Mouse (Mus musculus): Measurements from ENCODE around the gene Zfp618. TPM values are rescaled to one million over a fixed set of nuclear protein-coding genes. Genes with fewer than 3 reads are reported as not detected.

Zfp618 gene
- total RNA-seq, 2 experiments from 2014 or later = 5.5 to 6.0 TPM

DNA sequence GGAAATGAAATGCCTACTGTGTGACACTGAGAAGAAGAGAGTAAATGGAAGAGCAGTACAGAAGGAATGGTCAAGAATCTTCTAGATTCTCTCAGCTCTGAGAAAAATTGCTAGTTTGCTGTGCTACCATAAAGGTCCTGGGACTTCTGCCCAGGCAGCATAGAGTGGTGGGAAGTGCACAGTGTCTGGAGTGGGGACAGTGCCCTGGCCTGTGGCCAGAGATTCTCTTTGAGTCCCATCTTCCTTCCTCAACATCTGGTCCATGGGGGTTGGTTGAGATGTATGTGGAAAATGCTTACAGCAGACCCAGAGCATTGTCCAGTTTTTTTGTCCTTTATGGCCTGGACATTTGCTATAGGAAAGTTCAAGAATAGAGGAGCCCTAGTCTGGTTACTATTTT lies 62.1 kb downstream of the Zfp618 start:
- DNase-seq (ENCODE audit: low spot score in 2 of 2) = no peak

DNA sequence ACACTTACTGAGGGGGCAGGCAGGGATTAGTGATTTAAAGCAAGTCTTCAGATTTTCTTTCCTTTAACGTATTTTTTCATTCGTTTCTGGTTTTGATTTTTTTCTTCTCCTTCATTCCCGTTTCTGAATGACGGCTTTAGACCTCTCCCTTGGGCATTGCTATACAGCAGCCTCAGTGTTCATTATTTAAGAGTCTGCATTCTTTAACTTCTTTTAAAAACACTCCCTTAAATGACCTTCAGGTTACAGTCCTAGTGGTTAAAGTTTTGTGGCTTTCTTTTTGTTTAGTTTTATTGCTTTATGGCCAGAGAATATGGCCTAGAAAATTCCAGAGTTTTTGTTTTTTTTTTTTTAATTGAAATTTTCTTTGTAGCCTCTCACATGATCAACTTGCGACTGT lies 64.8 kb downstream of the Zfp618 start:
- DNase-seq (ENCODE audit: low spot score in 2 of 2) = no peak

DNA sequence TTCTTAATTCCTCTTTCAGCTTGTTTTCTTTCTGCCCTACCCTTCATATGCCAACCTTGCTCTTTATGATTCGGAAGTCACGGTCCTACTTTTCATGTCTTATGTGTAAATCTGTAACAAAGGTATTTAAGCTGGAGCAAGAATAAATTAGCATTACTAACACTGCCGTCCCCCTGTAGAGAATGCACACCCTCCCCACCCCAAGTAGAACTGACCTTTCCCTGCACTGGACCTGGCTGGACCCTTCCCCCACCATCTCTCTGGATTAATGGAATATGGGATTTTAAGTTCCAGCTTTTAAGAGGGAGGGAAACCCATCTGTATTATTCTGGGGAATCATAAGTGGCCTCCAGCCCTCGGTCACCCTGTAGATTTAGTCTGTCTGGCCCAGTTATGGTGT lies 65.9 kb downstream of the Zfp618 start:
- no peak for DNase-seq (ENCODE audit: low spot score in 2 of 2)

DNA sequence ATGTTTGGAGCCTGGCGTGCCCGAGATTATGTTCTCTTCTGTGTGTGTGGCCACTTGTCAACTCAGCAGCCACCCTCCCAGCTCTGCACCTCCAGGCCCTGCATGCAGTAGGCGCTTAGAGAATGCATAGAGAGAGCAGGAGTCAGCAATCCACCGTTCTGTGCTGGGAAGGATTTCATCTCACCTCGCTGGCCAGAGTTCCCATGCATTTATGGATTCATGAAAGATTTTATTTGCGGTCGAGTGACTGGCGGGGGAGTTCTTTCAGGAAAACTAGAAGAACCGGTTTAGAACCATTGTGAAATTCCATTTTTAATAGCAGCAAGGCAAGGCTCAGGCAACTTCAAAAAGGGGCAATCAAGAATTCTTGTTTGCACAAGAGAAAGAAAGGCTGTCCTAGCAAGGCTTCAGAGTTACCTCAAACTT lies 67.2 kb downstream of the Zfp618 start:
- no peak for DNase-seq (ENCODE audit: low spot score in 2 of 2)

DNA sequence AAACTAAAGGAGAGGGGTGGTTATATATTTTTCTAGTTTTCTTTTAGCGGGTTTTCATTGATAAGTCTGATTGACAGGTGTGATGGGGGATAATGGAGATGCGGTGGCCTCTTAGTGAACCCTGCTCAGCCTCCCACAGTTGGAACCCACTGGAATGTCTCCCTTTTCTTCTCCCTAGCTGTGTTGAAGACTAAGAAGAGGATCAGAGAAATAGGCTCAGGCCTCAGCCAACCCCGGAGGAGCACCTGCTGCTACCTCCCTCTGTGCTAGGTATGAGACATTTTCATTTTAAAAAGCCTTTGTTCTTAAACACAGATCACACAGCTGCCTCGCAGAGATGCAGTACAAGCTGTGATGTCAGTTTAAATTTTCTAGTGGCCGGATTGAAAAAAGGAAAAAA lies 68.4 kb downstream of the Zfp618 start:
- no peak for DNase-seq (ENCODE audit: low spot score in 2 of 2)

DNA sequence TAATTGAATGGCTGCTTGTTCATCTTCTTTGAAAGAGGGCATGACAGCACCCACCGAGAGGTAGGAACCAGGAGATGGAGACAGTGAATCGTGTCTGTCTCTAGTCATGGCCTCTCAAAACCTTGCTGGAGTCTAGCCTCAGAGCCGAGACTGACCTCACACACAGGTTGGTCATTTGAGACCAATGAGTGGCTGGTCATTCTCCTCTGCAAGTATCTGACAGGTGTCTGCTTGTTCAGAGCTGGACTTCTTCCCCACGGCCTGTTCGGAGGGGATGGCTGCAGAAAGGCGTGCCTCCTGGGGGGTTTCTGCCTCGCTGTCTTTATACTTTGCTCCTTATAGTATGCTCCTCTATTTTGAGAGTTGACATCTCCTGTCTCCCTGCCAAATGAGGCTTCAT lies 70.6 kb downstream of the Zfp618 start:
- DNase-seq (ENCODE audit: low spot score in 2 of 2) = no peak

DNA sequence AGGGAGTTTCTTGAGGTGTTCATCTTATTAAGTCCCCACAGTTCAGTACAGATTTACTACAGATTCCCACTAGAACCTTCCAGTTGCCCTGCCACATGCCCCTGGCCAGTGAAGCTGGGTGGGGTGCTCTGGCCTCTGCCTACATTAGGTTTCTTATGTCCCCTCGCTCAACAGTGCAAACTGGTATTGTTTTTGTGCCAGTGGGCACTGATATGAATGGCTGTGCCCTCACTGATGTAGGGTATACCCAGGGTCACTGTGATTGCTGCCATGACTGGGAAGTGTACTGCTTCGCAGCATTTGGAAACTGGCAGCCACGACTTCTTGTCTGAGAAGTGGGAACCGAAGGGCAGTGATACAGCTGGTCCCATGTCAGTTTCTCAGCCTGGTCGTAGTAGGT lies 71.4 kb downstream of the Zfp618 start:
- no peak for DNase-seq (ENCODE audit: low spot score in 2 of 2)

DNA sequence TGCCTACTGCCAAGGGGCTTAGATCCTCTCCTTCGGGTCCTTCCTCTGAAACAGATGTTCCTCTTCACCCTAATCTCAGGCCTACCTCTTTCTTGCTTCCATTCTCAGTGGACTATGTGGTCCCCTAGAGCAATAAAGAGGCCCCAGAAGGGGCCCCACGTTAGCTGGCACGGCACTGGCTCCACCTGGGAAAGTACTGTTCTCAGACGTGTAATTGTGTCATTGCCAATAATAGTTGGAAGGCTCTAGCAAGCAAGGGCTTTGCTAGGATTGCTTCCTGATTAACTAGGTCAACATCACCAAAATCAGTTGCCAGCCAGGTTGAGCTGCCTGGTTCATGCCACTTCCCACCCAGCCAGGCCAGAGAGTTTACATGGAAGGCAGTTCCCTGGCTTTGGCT lies 72.2 kb downstream of the Zfp618 start:
- no peak for DNase-seq (ENCODE audit: low spot score in 2 of 2)

DNA sequence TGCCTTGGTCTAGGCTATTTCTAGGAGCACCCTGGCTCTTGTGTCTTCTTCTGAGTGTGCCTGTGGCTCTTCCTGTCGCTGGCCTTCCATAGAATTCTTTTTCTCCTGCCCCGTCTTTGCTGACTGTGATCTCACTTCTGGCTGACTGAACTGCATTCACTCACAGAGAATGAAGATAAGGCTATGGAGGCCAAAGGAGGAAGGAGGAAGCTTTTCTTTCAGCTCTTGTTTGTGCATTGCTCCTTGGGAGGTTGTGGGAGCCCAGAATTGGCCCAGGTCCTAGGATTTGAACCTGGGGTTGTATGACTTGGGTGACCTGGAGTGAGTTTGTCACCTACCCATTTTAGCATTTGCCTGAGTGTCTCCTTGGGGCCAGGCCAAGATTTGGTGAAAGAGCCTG lies 72.9 kb downstream of the Zfp618 start:
- no peak for DNase-seq (ENCODE audit: low spot score in 2 of 2)

DNA sequence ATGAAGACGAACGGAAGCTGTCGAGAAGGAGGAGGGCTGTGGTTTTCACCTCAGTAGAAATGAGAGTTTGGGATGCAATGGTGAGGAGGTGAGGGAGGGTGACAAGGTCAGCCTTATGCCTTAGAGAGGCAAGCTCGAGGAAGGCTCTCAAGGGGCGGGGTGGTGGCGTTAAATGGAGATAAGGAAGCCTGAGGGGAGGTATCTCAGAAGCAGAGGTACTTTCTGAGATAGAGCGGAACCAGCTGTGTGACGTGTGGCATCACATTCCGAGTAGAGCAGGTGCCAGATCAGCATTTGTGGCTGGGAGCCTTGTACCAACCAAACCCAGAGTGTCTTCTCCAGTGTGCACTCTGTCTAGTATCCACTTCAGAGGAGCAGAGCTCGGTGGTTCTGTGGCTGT lies 73.6 kb downstream of the Zfp618 start:
- no peak for DNase-seq (ENCODE audit: low spot score in 2 of 2)

DNA sequence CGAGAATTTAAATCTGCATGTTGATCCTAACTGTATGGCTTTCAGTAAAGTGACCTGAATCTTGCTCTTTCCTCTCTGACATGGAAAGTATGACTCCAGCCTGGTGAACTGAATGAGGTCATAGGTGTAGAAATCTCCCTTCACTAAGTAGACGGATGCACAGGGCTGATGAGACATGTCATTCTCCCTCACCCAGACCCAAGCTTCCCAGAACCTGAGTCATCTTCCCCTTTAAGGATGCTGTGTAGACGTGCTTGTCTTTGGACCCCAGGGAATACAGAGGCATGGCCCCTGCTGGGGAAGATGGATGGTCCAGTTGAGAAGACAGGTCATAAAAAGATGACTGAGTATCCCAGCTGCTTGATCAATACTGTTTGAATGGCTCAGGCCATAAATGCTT lies 83.2 kb downstream of the Zfp618 start:
- no peak for DNase-seq (ENCODE audit: low spot score in 2 of 2)

DNA sequence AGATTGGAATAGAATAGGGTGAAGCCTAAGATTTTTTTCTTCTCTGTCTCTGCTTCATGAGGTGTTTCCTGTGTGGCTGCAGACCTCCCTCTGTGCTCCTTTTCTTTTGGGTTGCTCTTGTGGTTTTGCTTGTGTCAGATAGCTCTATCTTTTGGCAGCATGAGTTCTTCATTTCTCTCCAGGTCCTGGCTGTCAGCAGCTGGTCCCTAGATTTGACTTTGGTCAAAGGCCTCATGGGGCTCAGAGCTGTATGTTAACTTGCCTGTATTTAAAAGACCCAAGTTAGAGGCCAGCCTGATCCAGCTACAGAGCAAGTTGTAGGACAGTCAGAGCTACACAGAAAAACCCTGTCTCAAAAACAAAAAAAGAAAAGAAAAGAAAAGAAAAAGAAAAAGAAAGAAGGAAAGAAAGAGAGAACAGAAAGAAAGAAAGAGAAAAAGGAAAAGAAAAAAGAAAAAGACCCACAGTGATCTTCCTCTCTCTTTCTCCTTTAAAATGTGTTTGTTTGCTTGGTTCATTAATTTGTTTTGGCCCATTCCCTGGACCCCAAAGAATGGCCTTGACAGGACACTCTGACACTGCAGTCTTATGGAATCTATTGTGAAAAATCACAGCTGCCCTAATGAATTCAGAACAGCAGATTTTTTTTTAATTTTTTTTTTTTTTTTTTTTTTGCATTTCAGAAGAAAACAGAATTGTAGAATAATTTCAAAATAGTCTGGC lies 84.4 kb downstream of the Zfp618 start:
- DNase-seq (ENCODE audit: low spot score in 2 of 2) = no peak

DNA sequence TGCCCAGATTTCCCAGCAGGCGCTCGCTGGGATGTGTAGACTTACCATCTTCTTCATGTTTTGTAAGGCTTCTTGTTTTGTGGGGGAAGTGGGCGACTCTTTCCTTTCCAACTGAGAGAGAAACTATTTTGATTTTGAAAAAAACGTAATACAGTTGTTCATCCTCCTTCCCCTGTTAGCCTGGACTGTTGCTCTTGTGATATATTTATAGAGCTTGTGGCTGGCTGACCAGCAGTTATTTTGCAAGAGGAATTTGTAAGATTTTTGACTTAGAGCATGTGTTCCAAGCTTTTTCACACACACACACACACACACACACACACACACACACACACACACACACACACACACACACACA lies 84.9 kb downstream of the Zfp618 start:
- DNase-seq (ENCODE audit: low spot score in 2 of 2) = no peak

DNA sequence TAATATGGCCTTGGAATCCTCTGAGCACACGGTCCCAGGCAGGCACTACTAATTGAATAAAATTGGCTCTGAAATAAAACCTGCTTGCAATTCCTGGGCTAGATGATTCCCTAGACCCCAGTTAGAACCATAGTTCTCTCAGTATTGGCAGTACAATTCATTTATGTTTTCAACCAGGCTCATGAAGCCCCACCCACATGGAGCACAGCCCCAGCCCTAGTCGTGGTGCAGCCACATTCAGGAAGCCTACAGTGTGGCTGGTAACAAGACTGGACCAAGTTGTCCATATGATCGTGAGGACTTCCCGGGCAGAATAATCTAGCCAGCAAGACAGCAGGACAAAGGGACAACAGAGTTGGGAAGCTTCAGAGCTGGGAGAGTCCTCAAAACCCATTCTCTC lies 85.6 kb downstream of the Zfp618 start:
- no peak for DNase-seq (ENCODE audit: low spot score in 2 of 2)

DNA sequence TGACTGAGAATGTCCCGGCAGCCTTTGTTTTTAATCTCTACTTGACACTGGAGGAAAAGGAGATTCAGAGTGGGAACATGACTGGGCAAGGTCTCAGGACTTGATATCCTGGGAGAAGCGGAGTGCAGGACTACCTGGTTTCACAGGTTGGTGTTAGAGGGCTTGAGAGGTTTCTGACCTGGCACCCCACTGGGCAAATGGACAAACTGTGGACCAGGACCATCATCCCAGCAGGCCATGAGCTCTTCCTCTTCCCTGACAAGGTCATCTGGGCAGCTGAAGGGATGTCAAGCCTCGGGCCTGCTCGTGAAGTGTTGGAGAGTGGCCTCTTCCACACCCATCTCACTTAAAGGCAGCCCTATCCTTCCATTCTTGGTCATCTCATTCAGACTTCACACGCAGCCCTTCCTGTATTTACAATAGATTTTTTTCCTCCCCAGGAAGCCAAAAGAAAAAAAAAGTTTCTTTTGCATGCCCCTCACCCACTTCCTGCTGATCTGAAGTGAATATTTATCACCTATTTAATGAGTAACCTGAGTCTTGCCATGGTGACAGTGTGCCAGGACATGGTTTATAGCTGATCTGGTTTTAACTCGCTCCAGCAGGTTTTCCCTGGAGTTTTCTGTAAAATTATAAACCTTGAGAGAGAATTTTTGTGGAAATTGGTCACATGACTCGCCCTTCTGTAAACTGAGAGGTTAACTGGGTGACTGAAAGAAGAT lies 86.7 kb downstream of the Zfp618 start:
- DNase-seq (ENCODE audit: low spot score in 2 of 2) = no peak

DNA sequence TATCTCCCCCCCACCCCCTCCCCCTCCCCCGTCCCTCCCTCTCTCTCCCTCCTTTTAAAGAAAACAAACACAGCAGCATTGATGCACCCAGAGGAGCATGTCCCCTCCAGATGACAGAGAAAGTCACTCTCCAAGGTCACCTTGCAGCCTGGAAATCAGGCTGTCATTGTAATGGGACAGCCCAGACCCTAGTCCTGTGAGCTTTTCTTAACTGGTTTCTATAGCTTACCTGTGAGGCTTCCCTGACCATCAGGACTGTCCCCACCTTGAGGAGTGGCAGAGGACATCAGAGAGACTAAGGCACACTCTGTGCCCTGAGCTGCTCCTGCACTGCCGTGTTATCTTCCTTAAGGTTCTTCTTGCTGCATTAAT lies 87.3 kb downstream of the Zfp618 start:
- DNase-seq (ENCODE audit: low spot score in 2 of 2) = no peak

DNA sequence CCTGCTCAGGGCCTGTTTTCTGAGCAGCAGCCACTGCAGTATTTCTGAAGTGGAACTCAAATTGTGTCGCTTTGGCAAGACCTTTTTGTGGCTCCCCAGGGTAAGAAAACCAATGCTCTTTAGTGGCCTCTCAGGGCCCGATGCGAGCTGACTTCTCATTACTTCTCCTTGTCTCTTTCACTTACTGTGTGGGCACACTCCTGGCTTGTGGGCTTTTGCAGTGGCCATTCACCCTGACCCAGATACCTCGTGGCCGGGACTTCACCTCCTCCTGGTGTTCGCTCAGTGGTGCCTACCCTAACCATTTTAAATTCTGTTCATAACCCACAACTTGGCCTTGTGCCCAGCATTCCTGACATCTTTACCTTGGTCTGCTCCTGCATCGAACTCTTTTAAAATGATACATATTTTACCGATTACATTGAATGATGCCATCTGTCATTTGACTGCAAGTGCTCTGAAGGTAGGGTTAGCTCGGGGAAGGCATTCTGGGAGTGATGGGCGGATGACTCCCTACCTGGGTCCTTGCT lies 89.9 kb downstream of the Zfp618 start:
- no peak for DNase-seq (ENCODE audit: low spot score in 2 of 2)

DNA sequence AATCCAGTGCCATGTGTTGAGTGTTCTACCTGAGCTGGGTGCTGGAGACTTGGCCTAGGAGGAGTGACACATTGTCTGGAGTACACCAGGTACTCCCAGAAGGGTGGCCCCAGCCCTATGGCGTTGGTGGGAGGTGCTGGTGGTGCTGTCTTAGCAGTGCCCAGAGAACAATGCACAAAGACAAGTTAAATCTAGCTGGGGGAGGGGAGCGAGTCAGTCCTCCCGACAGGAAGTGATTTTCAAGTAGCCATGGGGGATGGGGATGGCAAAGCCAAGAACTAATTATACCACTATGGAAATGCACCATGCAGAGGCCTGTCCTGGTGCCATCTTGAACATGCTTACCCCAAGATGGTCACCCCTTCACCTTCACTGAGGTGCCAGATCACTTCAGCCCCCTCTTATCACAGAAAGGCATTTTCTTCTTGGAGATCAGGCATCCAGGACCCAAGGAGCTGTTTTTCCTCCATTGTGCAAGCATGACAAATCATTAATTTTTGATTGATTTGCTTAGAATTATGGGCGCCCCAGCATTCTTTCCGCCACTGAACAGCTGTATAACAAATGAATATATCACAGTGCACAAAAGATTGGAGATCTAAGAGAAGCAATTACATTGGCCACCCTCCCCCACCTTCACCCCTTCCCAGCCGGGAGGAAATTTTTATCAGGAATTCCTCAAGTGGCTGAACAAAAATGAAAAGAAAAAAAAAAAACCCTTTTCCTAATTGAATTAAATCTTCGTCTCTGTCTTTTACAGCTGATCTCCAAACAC lies 91.5 kb downstream of the Zfp618 start:
- peak in 1 of 2 experiments; percentile 0 for DNase-seq (ENCODE audit: low spot score in 2 of 2)

DNA sequence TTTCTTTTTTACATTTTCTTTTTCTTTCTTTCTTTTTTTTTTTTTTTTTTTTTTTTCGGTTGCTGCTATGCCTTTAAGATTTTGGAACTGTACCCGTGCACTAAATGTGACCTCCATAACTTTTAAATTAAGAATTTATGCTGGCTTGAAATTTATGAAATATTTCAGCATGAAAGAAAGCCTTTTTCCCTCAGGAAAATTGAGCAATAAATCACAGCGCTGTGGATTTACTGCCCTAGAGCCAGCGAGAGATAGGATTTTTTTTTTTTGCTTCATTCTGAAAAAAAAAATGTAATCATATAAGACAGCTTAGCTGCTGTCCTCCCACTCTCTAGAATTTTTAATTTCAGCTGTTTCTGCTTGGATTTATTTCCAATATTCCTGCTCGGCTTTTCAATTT lies 92.2 kb downstream of the Zfp618 start:
- DNase-seq (ENCODE audit: low spot score in 2 of 2) = no peak

DNA sequence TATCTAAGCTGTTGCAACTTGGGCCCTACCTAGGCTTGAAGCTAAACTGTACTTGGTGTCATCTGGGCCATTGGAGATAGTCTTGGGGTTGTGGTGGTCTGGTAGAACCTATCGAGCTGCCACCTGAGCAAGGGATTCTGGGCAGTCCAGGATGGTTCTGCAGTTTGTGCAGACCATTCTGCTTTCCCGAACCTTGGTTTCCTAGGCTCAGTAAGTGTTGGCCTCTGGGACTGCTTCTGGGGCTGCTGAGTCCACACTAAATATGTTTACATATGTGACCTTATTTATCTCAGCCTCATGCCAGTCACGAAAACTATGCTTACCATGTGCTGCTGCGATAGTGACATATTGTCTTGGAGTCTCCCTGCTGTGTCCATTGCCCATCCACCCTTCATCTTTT lies 93.3 kb downstream of the Zfp618 start:
- DNase-seq (ENCODE audit: low spot score in 2 of 2) = no peak

DNA sequence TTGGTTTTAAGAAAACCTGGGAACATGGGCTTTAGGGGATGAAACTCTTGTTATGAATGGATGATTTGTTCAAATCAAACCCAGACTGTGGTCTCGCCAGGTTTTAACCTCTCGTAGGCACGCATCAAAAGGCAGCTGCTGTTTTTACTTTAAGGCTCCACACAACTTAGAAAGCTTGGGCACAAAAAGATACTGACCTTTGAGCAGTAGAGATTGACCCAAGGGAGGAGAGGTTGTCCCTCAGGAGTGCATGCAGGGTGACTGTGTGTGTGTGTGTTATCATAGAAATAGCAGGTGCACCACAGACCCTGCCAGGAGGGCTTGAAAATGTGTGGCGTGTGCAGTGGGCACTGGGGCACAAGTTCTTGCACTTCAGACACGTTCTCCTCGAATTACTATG lies 95.0 kb downstream of the Zfp618 start:
- no peak for DNase-seq (ENCODE audit: low spot score in 2 of 2)

DNA sequence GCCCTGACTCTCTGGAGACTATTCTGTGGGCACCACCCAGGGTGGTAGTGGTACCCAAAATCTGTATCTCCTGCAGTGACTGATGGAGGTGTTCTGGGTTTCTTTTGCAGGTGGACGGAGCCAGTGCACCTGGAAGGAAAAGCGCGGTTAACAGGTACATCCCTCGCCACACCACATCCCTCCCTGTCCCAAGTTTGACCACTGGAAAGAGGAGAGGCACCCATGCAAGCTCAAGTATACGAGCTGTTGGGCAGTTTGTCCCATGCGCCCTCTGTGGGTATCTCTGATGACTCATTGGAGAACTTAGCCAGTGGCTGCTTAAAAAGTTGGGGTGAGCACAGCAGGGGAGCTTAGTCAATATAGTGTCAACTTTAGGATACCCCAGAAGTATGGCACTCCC lies 96.0 kb downstream of the Zfp618 start:
- DNase-seq (ENCODE audit: low spot score in 2 of 2) = no peak
